Mouse (Mus musculus) intestine, embryonic 16.5 days (tissue): ENCODE results near the gene Entpd6. TPM values are rescaled to one million over a fixed set of nuclear protein-coding genes. Genes with fewer than 3 reads are reported as not detected.

Source experiments
- ATAC-seq: fragments of 200-750 bp; cut with Nextera tagmentation; 2 replicates; pipeline ENCODE4 v1.8.0; 2017; ENCODE audit warnings: moderate TSS enrichment, moderate library complexity
- H3K27ac ChIP-seq: fragments of 300-500 bp; sonication (generic); 2 replicates; pipeline ENCODE4 v1.5.1; 2014; ENCODE audit warnings: mild to moderate bottlenecking, low read length
- H3K27me3 ChIP-seq: fragments of 300-500 bp; sonication (generic); replicated peaks from 2 replicates; pipeline ENCODE4 v1.6.1; 2014; ENCODE audit warnings: low read length, control low read depth, mixed read lengths; ENCODE audit not compliant: control insufficient read depth, insufficient read depth
- H3K36me3 ChIP-seq: fragments of 300-500 bp; sonication (generic); 2 replicates; pipeline ENCODE4 v1.6.1; 2014; ENCODE audit warnings: low read length, control low read depth; ENCODE audit not compliant: control insufficient read depth, insufficient read depth
- H3K4me1 ChIP-seq: fragments of 300-500 bp; sonication (generic); 2 replicates; pipeline ENCODE4 v1.6.1; 2014; ENCODE audit warnings: low read length, control low read depth, mixed read lengths; ENCODE audit not compliant: control insufficient read depth, insufficient read depth
- H3K4me2 ChIP-seq: fragments of 300-500 bp; sonication (generic); 2 replicates; pipeline ENCODE4 v1.6.1; 2014; ENCODE audit warnings: low read depth, low read length, control low read depth
- H3K4me3 ChIP-seq: fragments of 300-500 bp; sonication (generic); 2 replicates; pipeline ENCODE4 v1.5.1; 2014; ENCODE audit warnings: mild to moderate bottlenecking, low read length
- H3K9ac ChIP-seq: fragments of 300-500 bp; sonication (generic); 2 replicates; pipeline ENCODE4 v1.6.1; 2014; ENCODE audit warnings: low read depth, low read length
- H3K9me3 ChIP-seq: fragments of 300-500 bp; sonication (generic); 2 replicates; pipeline ENCODE4 v1.6.1; 2016; ENCODE audit warnings: low read length, control low read depth; ENCODE audit not compliant: control insufficient read depth
- WGBS: fragments of 180-500 bp; shearing (Covaris S2); extraction: QIAGEN DNeasy Blood & Tissue Kit; methylation state at CpG from one replicate; pipeline ENCODE4 v1.1.7; 2014; 5-methylcytosine and 5-hydroxymethylcytosine counted together
- polyA plus RNA-seq: library from polyadenylated mRNA; unstranded; fragments of >200 nt; fragmentation: Nextera tagmentation; extraction: Ambion mirVana; gene quantifications from 2 replicates; pipeline ENCODE4 v1.2.1, GENCODE M21; 2015

Gene Entpd6
- 25.4 and 28.1 TPM in 2 replicates for polyA plus RNA-seq

GRCm38 (mm10) chr2:150748854-150749253 is at the start of gene Entpd6:
Gene Entpd6 (plus strand): TSS chr2:150749042.
- Histone ChIP-seq H3K9ac (peak within 1 kb of the TSS; percentile 86), H3K9me3 (no peaks in the 10 kb centered on the region), H3K4me3 (peak within 1 kb of the TSS; percentile 76), H3K27ac (peak within 1 kb of the TSS; percentile 82), H3K4me1 (peaks cover 8% of the 10 kb centered on the region), H3K4me2 (peak within 1 kb of the TSS; percentile 96), H3K36me3 (no peaks in the 10 kb centered on the region), H3K27me3 (no peaks in the 10 kb centered on the region)
- under 1% methylated on average over 30 of the region's 30 CpGs for WGBS
- ATAC-seq: peak; percentile 98

- H3K4me3 ChIP-seq: no peak overlapping the region
- H3K36me3 ChIP-seq: no peaks in the 10 kb centered on the region
- no peak overlapping the region for H3K9ac ChIP-seq
- no peaks in the 10 kb centered on the region for H3K27me3 ChIP-seq
- H3K4me2 ChIP-seq: no peak overlapping the region
- H3K9me3 ChIP-seq: no peaks in the 10 kb centered on the region
- no peak overlapping the region for H3K27ac ChIP-seq
- 76% methylated on average over 4 of the region's 4 CpGs for WGBS
- ATAC-seq: no peak
- no peaks in the 10 kb centered on the region for H3K4me1 ChIP-seq
Measured at GRCm38 (mm10) chr2:150712167-150712674, 36.6 kb upstream of the Entpd6 start.

- no peak overlapping the region for H3K9ac ChIP-seq
Measured at GRCm38 (mm10) chr2:150735756-150736576, 12.9 kb upstream of the Entpd6 start.

DNA sequence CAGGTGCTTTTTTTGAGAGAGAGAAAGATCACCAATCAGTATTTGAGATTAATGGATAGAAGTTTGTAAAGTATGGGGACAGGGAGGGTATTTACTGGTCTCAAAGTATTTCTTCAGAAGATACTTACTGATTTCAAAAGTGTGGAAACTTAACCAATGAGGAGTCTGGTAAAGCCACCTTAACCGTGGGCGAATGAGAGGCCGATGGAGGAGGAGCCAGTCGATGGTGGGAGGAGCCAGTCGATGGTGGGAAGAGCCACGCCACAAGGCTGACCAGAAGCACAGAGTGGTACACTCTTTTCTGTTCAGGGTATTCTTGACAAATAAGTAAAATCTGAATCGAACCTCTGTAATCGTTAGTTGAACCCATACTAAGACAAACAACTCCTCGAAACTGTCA is 11.0 kb upstream of the Entpd6 start:
- no peak overlapping the region for H3K4me2 ChIP-seq
- no peaks in the 10 kb centered on the region for H3K4me1 ChIP-seq
- no peak overlapping the region for H3K4me3 ChIP-seq
- no peaks in the 10 kb centered on the region for H3K27me3 ChIP-seq
- H3K9ac ChIP-seq: no peak overlapping the region
- H3K27ac ChIP-seq: no peak overlapping the region
- no peaks in the 10 kb centered on the region for H3K36me3 ChIP-seq
- no peak for ATAC-seq
- 76% methylated on average over 9 of the region's 9 CpGs for WGBS
- no peaks in the 10 kb centered on the region for H3K9me3 ChIP-seq

More at GRCm38 (mm10) chr2:150735756-150736576, 12.9 kb upstream of the Entpd6 start:
- Histone ChIP-seq H3K36me3 (no peaks in the 10 kb centered on the region), H3K4me2 (no peak overlapping the region), H3K27ac (no peak overlapping the region), H3K4me1 (no peaks in the 10 kb centered on the region), H3K9me3 (no peaks in the 10 kb centered on the region), H3K4me3 (no peak overlapping the region), H3K27me3 (no peaks in the 10 kb centered on the region)
- 60% methylated on average over 11 of the region's 11 CpGs for WGBS
- no peak for ATAC-seq

- H3K4me2 ChIP-seq: no peak overlapping the region
- H3K9ac ChIP-seq: no peak overlapping the region
- no peaks in the 10 kb centered on the region for H3K27me3 ChIP-seq
- no peak for ATAC-seq
- H3K27ac ChIP-seq: no peak overlapping the region
- H3K36me3 ChIP-seq: no peaks in the 10 kb centered on the region
- WGBS: 56% methylated on average over 10 of the region's 10 CpGs
- no peaks in the 10 kb centered on the region for H3K4me1 ChIP-seq
- no peaks in the 10 kb centered on the region for H3K9me3 ChIP-seq
- no peak overlapping the region for H3K4me3 ChIP-seq
Measured at GRCm38 (mm10) chr2:150740145-150740841, 8.5 kb upstream of the Entpd6 start.

GRCm38 (mm10) chr2:150741405-150741804 is 7.4 kb upstream of the Entpd6 start:
- H3K27me3 ChIP-seq: no peaks in the 10 kb centered on the region
- H3K9me3 ChIP-seq: no peaks in the 10 kb centered on the region
- 51% methylated on average over 4 of the region's 4 CpGs for WGBS
- no peak overlapping the region for H3K4me3 ChIP-seq
- H3K27ac ChIP-seq: no peak overlapping the region
- H3K4me2 ChIP-seq: no peak overlapping the region
- H3K36me3 ChIP-seq: no peaks in the 10 kb centered on the region
- H3K9ac ChIP-seq: no peak overlapping the region
- H3K4me1 ChIP-seq: no peaks in the 10 kb centered on the region
- ATAC-seq: no peak

GRCm38 (mm10) chr2:150745016-150745415 is 3.8 kb upstream of the Entpd6 start:
- Histone ChIP-seq H3K9me3 (no peaks in the 10 kb centered on the region), H3K4me3 (no peak overlapping the region), H3K9ac (no peak overlapping the region), H3K36me3 (no peaks in the 10 kb centered on the region), H3K27ac (no peak overlapping the region), H3K4me2 (no peak overlapping the region), H3K27me3 (no peaks in the 10 kb centered on the region), H3K4me1 (peaks cover 7% of the 10 kb centered on the region)
- WGBS: 62% methylated on average over 7 of the region's 7 CpGs
- ATAC-seq: no peak

GRCm38 (mm10) chr2:150749283-150749682 is 441 bp downstream of the Entpd6 start:
- peaks cover 8% of the 10 kb centered on the region for H3K4me1 ChIP-seq
- H3K4me2 ChIP-seq: peak overlapping the region; percentile 96
- peak; percentile 79 for ATAC-seq
- H3K9ac ChIP-seq: peak overlapping the region; percentile 86
- H3K27me3 ChIP-seq: no peaks in the 10 kb centered on the region
- H3K9me3 ChIP-seq: no peaks in the 10 kb centered on the region
- no peaks in the 10 kb centered on the region for H3K36me3 ChIP-seq
- H3K4me3 ChIP-seq: peak overlapping the region; percentile 76
- WGBS: under 1% methylated on average over 24 of the region's 24 CpGs
- peak overlapping the region; percentile 82 for H3K27ac ChIP-seq

DNA sequence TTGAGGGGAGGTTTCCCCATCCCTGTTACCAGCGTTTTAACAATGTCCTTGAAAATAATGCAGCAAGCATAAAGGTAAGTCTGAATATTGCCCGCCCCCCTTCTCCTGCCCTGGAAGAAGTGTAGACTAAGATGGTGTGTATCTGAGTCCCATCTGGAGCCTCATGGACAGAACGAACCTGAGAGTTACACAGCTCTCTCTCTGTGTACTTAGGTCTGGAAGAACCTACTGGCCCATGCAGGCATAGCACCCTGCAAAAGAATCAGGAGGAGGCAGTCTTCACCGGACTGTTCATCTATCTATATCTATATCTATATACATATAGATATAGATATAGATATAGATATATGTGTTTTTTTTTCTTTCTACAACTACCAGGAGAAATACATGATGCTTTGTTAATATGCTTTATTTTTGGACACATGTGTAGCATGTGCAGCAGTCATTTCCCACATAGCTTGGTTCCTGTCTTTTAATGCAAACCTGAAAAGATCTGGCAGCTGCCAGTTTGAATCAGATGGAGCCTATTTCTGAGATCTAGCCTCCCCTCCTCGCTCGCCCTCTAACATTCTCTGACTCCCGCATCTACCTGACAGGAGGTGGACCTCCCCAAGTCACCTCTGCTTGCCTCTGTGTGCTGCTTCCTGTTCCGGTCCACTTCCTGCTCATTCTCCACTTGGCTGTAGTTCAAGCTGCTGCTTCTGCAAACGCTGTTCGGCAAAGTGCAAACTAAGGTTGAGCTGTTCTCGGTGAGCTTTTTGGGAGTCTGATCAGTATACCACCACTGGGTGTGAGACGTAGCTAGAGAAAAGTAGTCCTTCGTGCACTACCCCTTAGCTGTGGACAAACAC is 1.5 kb downstream of the Entpd6 start:
- Histone ChIP-seq H3K9ac (no peak overlapping the region), H3K4me2 (peak overlapping the region; percentile 96), H3K27ac (no peak overlapping the region), H3K9me3 (no peaks in the 10 kb centered on the region), H3K36me3 (no peaks in the 10 kb centered on the region), H3K4me1 (peaks cover 8% of the 10 kb centered on the region), H3K4me3 (0 out of 2 replicates have a peak overlapping the region, but pooled peaks have one; percentile 76), H3K27me3 (no peaks in the 10 kb centered on the region)
- no peak for ATAC-seq
- WGBS: 62% methylated on average over 13 of the region's 13 CpGs
